Mouse (Mus musculus) ES-Bruce4 (cell line): ENCODE data around the gene Rbbp5. TPM values are rescaled to one million over a fixed set of nuclear protein-coding genes. Genes with fewer than 3 reads are reported as not detected.

ENCODE experiments used
- H3K27ac ChIP-seq: 2 replicates; pipeline ENCODE4 v1.5.1; 2012; ENCODE audit warnings: low read length, inconsistent platforms; ENCODE audit not compliant: insufficient read depth
- H3K27me3 ChIP-seq: 2 replicates; pipeline ENCODE4 v1.6.1; 2012; ENCODE audit warnings: mild to moderate bottlenecking, low read length, inconsistent platforms; ENCODE audit not compliant: control insufficient read depth, poor library complexity, insufficient read depth, severe bottlenecking
- H3K36me3 ChIP-seq: 2 replicates; pipeline ENCODE4 v1.6.1; 2012; ENCODE audit warnings: inconsistent platforms, mild to moderate bottlenecking, low read length, moderate library complexity; ENCODE audit not compliant: control insufficient read depth, poor library complexity, insufficient read depth, severe bottlenecking
- H3K4me1 ChIP-seq: one replicate; pipeline ENCODE4 v1.8.1; 2011; ENCODE audit warnings: low read length; ENCODE audit not compliant: control insufficient read depth, insufficient read depth
- H3K4me3 ChIP-seq: 2 replicates; pipeline ENCODE4 v1.5.1; 2011; ENCODE audit warnings: low read depth, mild to moderate bottlenecking, low read length
- H3K9ac ChIP-seq: 2 replicates; pipeline ENCODE4 v1.6.1; 2012; ENCODE audit warnings: low read depth, mild to moderate bottlenecking, inconsistent platforms; ENCODE audit not compliant: poor library complexity, severe bottlenecking
- H3K9me3 ChIP-seq: replicated peaks from 2 replicates; pipeline ENCODE4 v1.6.1; 2012; ENCODE audit warnings: mild to moderate bottlenecking, low read length, inconsistent platforms; ENCODE audit not compliant: control insufficient read depth, poor library complexity, insufficient read depth, severe bottlenecking
- CTCF ChIP-seq: IDR thresholded peaks from one replicate; pipeline ENCODE4 v1.8.1; 2011; ENCODE audit warnings: low read depth, low read length
- EP300 ChIP-seq: IDR thresholded peaks from 2 replicates; pipeline ENCODE4 v1.6.1; 2011; ENCODE audit warnings: low read depth, low read length; ENCODE audit not compliant: insufficient read depth
- POLR2A ChIP-seq: IDR thresholded peaks from one replicate; pipeline ENCODE4 v1.8.1; 2011; ENCODE audit warnings: low read length; ENCODE audit not compliant: insufficient read depth
- polyA plus RNA-seq: library from polyadenylated mRNA; stranded (reverse); fragments of >200 nt; gene quantifications from 2 replicates; pipeline ENCODE4 v1.2.4, GENCODE M21; 2011; ENCODE audit warnings: low read depth; ENCODE audit not compliant: missing spikeins, insufficient read depth, insufficient read length

The Rbbp5 gene
- 72.9 and 85.4 TPM in 2 replicates for polyA plus RNA-seq

DNA sequence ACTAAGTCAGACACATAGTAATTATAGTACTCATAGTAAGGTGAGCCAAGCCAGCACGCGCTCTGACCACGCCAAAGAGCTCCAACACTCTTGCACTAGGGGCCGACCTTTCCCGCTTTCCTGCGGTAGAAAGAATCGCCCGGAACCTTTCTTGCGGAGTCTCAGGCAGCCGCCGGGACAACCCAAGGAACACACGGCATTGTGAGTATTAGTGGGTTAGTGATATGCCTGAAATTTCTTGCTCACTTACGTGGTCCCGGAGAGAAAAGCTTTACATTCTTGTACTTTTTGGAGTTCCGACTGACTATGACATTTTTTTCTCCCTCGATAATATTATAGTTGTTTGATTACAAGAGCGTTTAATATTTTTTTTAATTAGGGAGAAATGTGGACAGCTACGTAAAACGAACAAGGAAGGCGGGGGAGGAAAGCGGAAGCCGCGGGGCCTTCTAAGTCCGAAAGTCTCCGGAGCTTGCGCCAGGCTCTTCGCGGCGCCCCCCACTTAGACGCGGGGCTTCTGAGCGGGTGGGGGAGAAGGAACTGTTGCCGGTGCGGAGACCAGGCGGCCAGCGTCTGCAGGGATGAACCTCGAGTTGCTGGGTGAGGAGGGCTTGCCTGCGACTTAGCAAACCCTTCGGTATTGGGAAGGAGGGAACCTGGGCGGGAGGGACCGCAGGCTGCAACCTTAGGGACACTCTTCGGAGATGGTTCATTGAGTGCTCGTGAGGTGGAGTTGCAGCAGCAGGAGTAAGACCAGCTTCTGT is at the start of gene Rbbp5:
Gene Rbbp5 (plus strand): TSS at position 438 of the 764 bp plus-strand sequence.
- peak; percentile 58; the same call in 1 of the 2 replicates for TF ChIP-seq EP300
- no peak for TF ChIP-seq POLR2A
- peaks cover 2% of the 10 kb centered on the region for H3K4me1 ChIP-seq
- H3K9me3 ChIP-seq = no peaks in the 10 kb centered on the region
- peak within 1 kb of the TSS; percentile 94 for H3K27ac ChIP-seq
- peak within 1 kb of the TSS; percentile 99 for H3K4me3 ChIP-seq
- H3K36me3 ChIP-seq = no peaks in the 10 kb centered on the region; the same call in 1 of the 2 replicates
- H3K9ac ChIP-seq = peak within 1 kb of the TSS; percentile 71
- no peaks in the 10 kb centered on the region for H3K27me3 ChIP-seq

DNA sequence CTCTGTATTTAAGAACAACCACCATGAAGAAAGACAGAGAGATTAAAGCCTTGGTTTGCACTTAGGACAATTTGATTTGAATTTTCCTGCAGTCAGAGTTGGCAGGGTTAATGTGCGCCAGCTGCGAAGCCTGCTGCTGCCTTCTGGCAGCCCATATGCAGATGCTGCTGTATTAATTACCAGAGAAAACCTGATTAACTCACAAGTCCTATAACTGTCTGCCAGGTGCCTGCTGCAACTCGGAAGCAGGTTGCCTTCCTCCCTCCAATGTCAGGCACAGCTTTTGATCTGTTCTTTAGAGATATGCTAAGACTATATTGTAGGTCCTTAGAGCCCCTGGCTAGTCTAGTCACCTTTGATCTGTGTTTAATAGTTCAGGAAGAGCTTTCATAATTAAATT is 46.3 kb upstream of the Rbbp5 start:
- no peaks in the 10 kb centered on the region for H3K27me3 ChIP-seq
- TF ChIP-seq EP300 (no peak), POLR2A (no peak), CTCF (no peak)
- no peak overlapping the region for H3K4me3 ChIP-seq
- H3K36me3 ChIP-seq = no peaks in the 10 kb centered on the region
- no peak overlapping the region for H3K27ac ChIP-seq
- H3K4me1 ChIP-seq = no peaks in the 10 kb centered on the region
- H3K9me3 ChIP-seq = no peaks in the 10 kb centered on the region
- no peak overlapping the region for H3K9ac ChIP-seq

DNA sequence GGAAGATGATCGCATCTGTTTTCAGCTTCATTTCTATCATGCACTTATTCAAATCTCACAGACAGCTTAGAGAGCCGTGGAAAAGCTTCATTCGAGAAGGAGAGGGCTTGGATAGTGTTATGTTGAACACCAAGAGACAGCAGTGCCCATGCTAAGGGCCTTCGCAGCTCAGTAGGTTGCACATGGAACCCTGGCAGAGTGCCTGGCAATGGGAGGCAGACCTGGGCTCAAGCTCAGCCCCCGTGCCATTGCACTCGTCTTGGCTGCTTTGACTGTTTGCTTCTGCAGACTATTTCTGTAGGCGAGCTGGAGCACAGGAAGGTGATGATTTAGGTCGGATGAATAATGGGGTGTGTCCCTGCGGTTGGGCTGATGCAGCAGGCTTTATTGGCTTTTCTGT is 45.4 kb upstream of the Rbbp5 start:
- H3K36me3 ChIP-seq = no peaks in the 10 kb centered on the region
- TF ChIP-seq POLR2A = no peak
- TF ChIP-seq CTCF = no peak
- TF ChIP-seq EP300 = no peak
- H3K9ac ChIP-seq = no peak overlapping the region
- no peaks in the 10 kb centered on the region for H3K27me3 ChIP-seq
- H3K4me1 ChIP-seq = no peaks in the 10 kb centered on the region
- H3K27ac ChIP-seq = no peak overlapping the region
- no peak overlapping the region for H3K4me3 ChIP-seq
- no peaks in the 10 kb centered on the region for H3K9me3 ChIP-seq

DNA sequence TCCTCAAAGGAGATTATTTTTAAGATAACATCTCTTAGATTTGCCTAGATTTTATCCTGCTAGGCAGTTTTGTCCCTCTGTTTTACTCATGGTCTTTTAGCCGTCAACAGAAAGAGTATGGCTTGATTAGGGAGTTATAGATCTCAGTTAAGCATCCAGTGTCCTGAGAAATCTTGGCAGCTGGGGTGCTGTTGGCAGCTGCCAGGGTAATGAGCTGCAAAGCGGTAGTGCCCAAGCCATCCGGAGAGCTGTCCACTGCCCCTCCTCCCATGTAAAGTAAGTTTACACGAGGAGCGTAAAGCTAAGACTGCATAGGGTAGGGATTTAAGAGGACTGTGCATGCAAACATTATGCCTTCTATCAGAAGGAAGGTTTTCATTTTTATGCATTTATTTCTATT is 43.8 kb upstream of the Rbbp5 start:
- Histone ChIP-seq H3K27me3 (no peaks in the 10 kb centered on the region), H3K9ac (no peak overlapping the region), H3K4me3 (no peak overlapping the region), H3K4me1 (no peaks in the 10 kb centered on the region), H3K27ac (no peak overlapping the region), H3K36me3 (no peaks in the 10 kb centered on the region), H3K9me3 (no peaks in the 10 kb centered on the region)
- TF ChIP-seq CTCF (no peak), EP300 (no peak), POLR2A (no peak)

DNA sequence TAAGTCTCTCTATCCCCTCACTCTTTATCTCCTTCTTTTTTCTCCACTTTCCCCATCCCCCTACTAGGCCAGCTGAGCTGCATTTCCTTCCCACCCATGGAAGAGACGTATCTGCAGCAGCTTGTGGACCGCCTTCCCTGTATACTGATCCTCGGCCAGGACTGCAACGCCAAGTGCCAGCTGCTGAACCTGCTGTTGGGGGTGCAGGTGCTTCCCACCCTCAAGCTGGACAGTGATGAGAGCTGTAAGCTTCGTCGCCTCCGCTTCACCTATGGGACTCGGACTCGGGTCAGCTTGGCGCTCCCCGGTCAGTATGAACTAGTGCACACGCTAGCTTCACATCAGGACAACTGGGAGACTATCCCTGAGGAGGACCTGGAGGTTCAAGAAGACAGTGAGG is 43.1 kb upstream of the Rbbp5 start:
- TF ChIP-seq POLR2A (no peak), CTCF (no peak), EP300 (no peak)
- H3K9me3 ChIP-seq = no peaks in the 10 kb centered on the region
- H3K36me3 ChIP-seq = no peaks in the 10 kb centered on the region
- no peak overlapping the region for H3K4me3 ChIP-seq
- no peak overlapping the region for H3K9ac ChIP-seq
- H3K4me1 ChIP-seq = no peaks in the 10 kb centered on the region
- no peaks in the 10 kb centered on the region for H3K27me3 ChIP-seq
- H3K27ac ChIP-seq = no peak overlapping the region

DNA sequence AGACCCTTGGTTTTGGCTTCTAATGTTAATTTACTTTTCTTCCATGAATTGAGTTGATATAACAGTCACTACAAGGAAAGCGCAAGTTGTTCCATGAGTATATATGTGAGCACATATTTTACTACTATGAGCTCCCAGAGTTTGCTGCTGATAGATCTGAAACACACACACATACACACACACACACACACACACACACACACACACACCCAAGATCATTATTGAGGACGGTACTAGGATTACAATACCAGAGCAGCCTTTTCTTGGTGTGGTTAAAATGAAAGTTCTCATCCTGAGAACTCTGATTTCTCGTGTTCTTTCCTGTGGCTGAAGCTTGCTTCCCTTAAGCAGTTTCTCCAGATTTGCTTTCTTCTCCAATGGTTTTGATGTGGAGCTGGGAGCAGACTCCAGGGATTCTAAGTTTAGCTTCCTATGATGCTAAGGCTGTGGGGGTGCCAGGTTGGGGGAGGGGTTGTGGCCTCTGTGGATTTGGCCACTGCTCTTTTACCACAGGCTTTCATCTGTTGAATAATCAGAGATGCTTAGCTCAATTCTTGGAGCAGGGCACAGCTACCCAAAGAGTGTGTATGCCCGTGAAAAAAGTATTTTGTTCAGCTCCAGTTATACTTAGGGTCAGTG is 40.7 kb upstream of the Rbbp5 start:
- TF ChIP-seq EP300 = no peak
- TF ChIP-seq POLR2A = no peak
- TF ChIP-seq CTCF = no peak
- Histone ChIP-seq H3K9me3 (no peaks in the 10 kb centered on the region), H3K27me3 (no peaks in the 10 kb centered on the region), H3K4me3 (no peak overlapping the region), H3K27ac (no peak overlapping the region), H3K36me3 (peaks cover 2% of the 10 kb centered on the region; the same call in 1 of the 2 replicates), H3K4me1 (no peaks in the 10 kb centered on the region), H3K9ac (no peak overlapping the region)
